ENCODE assay signal across 20 mouse cellular contexts in genomic region chr2:102792804-102793203, GRCm38 (mm10).
"Had no signal": no experiment of that assay in that cellular context is flagged by ENCODE, and none has a peak within 500 bp of the region (broad histone marks: within the 10 kb centered on the region; RNA-seq: fewer than 3 reads in every experiment).

No protein-coding gene starts in this region.

- H3K4me2 ChIP-seq: intestine, embryonic 15.5 days; kidney, embryonic 15.5 days; liver, embryonic 13.5 days had no signal

- ATAC-seq: intestine, embryonic 15.5 days had no signal

- H3K27me3 ChIP-seq: intestine, embryonic 15.5 days; kidney, embryonic 15.5 days; liver, embryonic 13.5 days had no signal

- H3K9me3 ChIP-seq: intestine, embryonic 15.5 days; kidney, embryonic 15.5 days; liver, embryonic 13.5 days had no signal

- H3K4me1 ChIP-seq: intestine, embryonic 15.5 days; kidney, embryonic 15.5 days; liver, embryonic 13.5 days had no signal

- H3K9ac ChIP-seq: intestine, embryonic 15.5 days; kidney, embryonic 15.5 days; liver, embryonic 13.5 days had no signal

- H3K4me3 ChIP-seq: intestine, embryonic 15.5 days; kidney, embryonic 15.5 days; liver, embryonic 13.5 days had no signal

- H3K27ac ChIP-seq: intestine, embryonic 15.5 days; kidney, embryonic 15.5 days; liver, embryonic 13.5 days; macrophage; stomach, postnatal 0 days had no signal

- DNase-seq: kidney, adult 11 months; kidney, adult 8-10 months; kidney, postnatal 10 days; kidney, postnatal 36 days; layer of hippocampus, postnatal 36 days; left cerebral cortex, postnatal 4 days; liver, embryonic 13.5 days; lung, adult 2 months; lung, postnatal 14 days; midbrain, embryonic 14.5 days; right cerebral cortex, adult 18-20 months; right cerebral cortex, postnatal 14 days; right cerebral cortex, postnatal 4 days; thymus, adult 2 months; thymus, postnatal 14 days; thymus, postnatal 4 days had no signal

- H3K36me3 ChIP-seq: intestine, embryonic 15.5 days; kidney, embryonic 15.5 days; liver, embryonic 13.5 days had no signal
